In the genomic region with DNA sequence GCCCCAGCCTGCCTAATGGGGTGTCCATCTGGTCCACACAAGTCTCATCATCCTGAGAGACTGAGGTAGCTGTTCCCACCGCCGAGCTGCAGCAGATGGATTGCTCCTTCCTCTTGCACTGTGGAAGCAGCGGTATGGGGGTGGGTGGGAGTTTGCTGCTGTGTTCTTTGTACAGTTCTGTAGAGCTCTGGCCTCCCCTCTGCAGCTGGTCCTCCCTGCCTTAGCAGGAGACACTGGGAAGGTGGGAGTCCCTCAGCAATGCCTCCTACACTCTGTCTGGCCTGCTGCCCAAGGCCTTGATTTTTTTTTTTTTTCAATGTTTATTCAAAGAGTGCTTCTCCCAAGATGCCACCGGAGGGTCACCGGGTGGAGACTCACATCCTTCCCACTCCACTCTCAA, we compare ENCODE assay signal across 14 mouse cellular contexts.
DNase-seq lines count a peak whose midpoint lies in the region; ATAC-seq lines count a peak whose summit lies in the region.
"Had no signal": no experiment of that assay in that cellular context is flagged by ENCODE, and none has a peak within 500 bp of the region (broad histone marks: within the 10 kb centered on the region; RNA-seq: fewer than 3 reads in every experiment).

No protein-coding gene starts in this region.

- H3K36me3 ChIP-seq in forebrain, embryonic 15.5 days = no peaks in the 10 kb centered on the region
- no peaks in the 10 kb centered on the region for H3K36me3 ChIP-seq in forebrain, embryonic 11.5 days (ENCODE audit: control insufficient read depth, insufficient read depth, low read length)
- no peaks in the 10 kb centered on the region for H3K36me3 ChIP-seq in kidney, embryonic 15.5 days
- no peaks in the 10 kb centered on the region for H3K36me3 ChIP-seq in intestine, embryonic 16.5 days (ENCODE audit: control insufficient read depth, insufficient read depth, low read length)
- H3K36me3 ChIP-seq: liver, embryonic 13.5 days; midbrain, embryonic 12.5 days had no signal

- H3K27me3 ChIP-seq in forebrain, embryonic 15.5 days = no peaks in the 10 kb centered on the region
- H3K27me3 ChIP-seq in forebrain, embryonic 11.5 days (ENCODE audit: control insufficient read depth, insufficient read depth, low read length) = no peaks in the 10 kb centered on the region
- peaks cover 56% of the 10 kb centered on the region for H3K27me3 ChIP-seq in kidney, embryonic 15.5 days
- H3K27me3 ChIP-seq in intestine, embryonic 16.5 days (replicated peaks; ENCODE audit: control insufficient read depth, insufficient read depth, low read length) = no peaks in the 10 kb centered on the region
- H3K27me3 ChIP-seq: liver, embryonic 13.5 days had no signal

- ATAC-seq in forebrain, embryonic 15.5 days (replicated peaks) = no peak
- ATAC-seq in forebrain, embryonic 11.5 days (replicated peaks; ENCODE audit: low FRiP score) = no peak
- ATAC-seq in kidney, embryonic 15.5 days (replicated peaks; ENCODE audit: low FRiP score) = peak; percentile 61
- ATAC-seq in intestine, embryonic 16.5 days = peak; percentile 47
- ATAC-seq: Patski had no signal

- H3K27ac ChIP-seq in forebrain, embryonic 15.5 days (replicated peaks) = no peak overlapping the region
- H3K27ac ChIP-seq in forebrain, embryonic 11.5 days (ENCODE audit: low read depth, low read length) = no peak overlapping the region
- H3K27ac ChIP-seq in kidney, embryonic 15.5 days = peak overlapping the region; percentile 85
- H3K27ac ChIP-seq in intestine, embryonic 16.5 days (ENCODE audit: low read length) = no peak overlapping the region
- H3K27ac ChIP-seq: liver, embryonic 13.5 days; midbrain, embryonic 12.5 days had no signal

- H3K4me2 ChIP-seq in forebrain, embryonic 15.5 days (replicated peaks) = no peak overlapping the region
- no peak overlapping the region for H3K4me2 ChIP-seq in forebrain, embryonic 11.5 days (ENCODE audit: low read depth, low read length, severe bottlenecking)
- 0 out of 2 replicates have a peak overlapping the region, but pooled peaks have one; percentile 28 for H3K4me2 ChIP-seq in kidney, embryonic 15.5 days
- H3K4me2 ChIP-seq in intestine, embryonic 16.5 days (ENCODE audit: low read depth, low read length) = no peak overlapping the region
- H3K4me2 ChIP-seq: liver, embryonic 13.5 days; midbrain, embryonic 12.5 days had no signal

- H3K9me3 ChIP-seq in forebrain, embryonic 15.5 days = no peaks in the 10 kb centered on the region
- no peaks in the 10 kb centered on the region for H3K9me3 ChIP-seq in forebrain, embryonic 11.5 days (ENCODE audit: control insufficient read depth, low read length)
- H3K9me3 ChIP-seq in kidney, embryonic 15.5 days (replicated peaks) = no peaks in the 10 kb centered on the region
- no peaks in the 10 kb centered on the region for H3K9me3 ChIP-seq in intestine, embryonic 16.5 days (ENCODE audit: control insufficient read depth, low read length)
- H3K9me3 ChIP-seq: liver, embryonic 13.5 days; midbrain, embryonic 12.5 days had no signal

- H3K9ac ChIP-seq in forebrain, embryonic 15.5 days (replicated peaks) = 0 out of 2 replicates have a peak overlapping the region, but pooled peaks have one; percentile 22
- no peak overlapping the region for H3K9ac ChIP-seq in forebrain, embryonic 11.5 days (ENCODE audit: low read length)
- no peak overlapping the region for H3K9ac ChIP-seq in kidney, embryonic 15.5 days
- H3K9ac ChIP-seq in intestine, embryonic 16.5 days (ENCODE audit: low read depth, low read length) = no peak overlapping the region
- H3K9ac ChIP-seq: liver, embryonic 13.5 days; midbrain, embryonic 12.5 days had no signal

- no peak for DNase-seq in forebrain, embryonic 11.5 days (ENCODE audit: low spot score)
- no peak for DNase-seq in kidney, adult 9 months
- peak; percentile 36 for DNase-seq in lung, postnatal 36 days
- DNase-seq in lung, postnatal 14 days = no peak
- DNase-seq in natural killer cell, adult 2 months (ENCODE audit: low spot score in 2 of 2) = no peak
- DNase-seq: cerebellum, adult 9-11 months; kidney, postnatal 25 days; liver, embryonic 13.5 days; thymus, postnatal 14 days had no signal

- no peak overlapping the region for H3K4me3 ChIP-seq in forebrain, embryonic 15.5 days
- H3K4me3 ChIP-seq in forebrain, embryonic 11.5 days (ENCODE audit: low read depth, low read length) = no peak overlapping the region
- H3K4me3 ChIP-seq in kidney, embryonic 15.5 days (replicated peaks) = no peak overlapping the region
- no peak overlapping the region for H3K4me3 ChIP-seq in intestine, embryonic 16.5 days (ENCODE audit: low read length)
- H3K4me3 ChIP-seq: liver, embryonic 13.5 days; midbrain, embryonic 12.5 days had no signal

- peaks cover 34% of the 10 kb centered on the region for H3K4me1 ChIP-seq in forebrain, embryonic 15.5 days
- peaks cover 6% of the 10 kb centered on the region; the same call in 1 of the 2 replicates for H3K4me1 ChIP-seq in forebrain, embryonic 11.5 days (replicated peaks; ENCODE audit: control insufficient read depth, insufficient read depth, low read length)
- H3K4me1 ChIP-seq in kidney, embryonic 15.5 days = peaks cover 39% of the 10 kb centered on the region
- H3K4me1 ChIP-seq in intestine, embryonic 16.5 days (ENCODE audit: control insufficient read depth, insufficient read depth, low read length) = peaks cover 28% of the 10 kb centered on the region

- WGBS in forebrain, embryonic 15.5 days = 61% methylated on average over 5 of the region's 5 CpGs
- WGBS in forebrain, embryonic 11.5 days = 89% methylated on average over 5 of the region's 5 CpGs
- WGBS in kidney, embryonic 15.5 days = 9% methylated on average over 5 of the region's 5 CpGs
- 19% methylated on average over 5 of the region's 5 CpGs for WGBS in intestine, embryonic 16.5 days

Comparison
In these comparisons a context has a peak if more than half of its experiments do, and no peak if none do; other contexts are left out.
1. ATAC-seq: peak in kidney, embryonic 15.5 days (single experiment) and intestine, embryonic 16.5 days (single experiment); none in forebrain, embryonic 15.5 days (single experiment) and forebrain, embryonic 11.5 days (single experiment).